Mouse (Mus musculus) testis, adult 2 months (tissue): ENCODE measurements around the gene Sox12.
A peak's percentile ranks its signal among the peaks of the same experiment; 100 is the strongest.

Experiments
- CTCF ChIP-seq: fragments of 200-500 bp; IDR thresholded peaks from 2 replicates; pipeline ENCODE4 v1.5.1; 2012; ENCODE audit warnings: low read depth, mild to moderate bottlenecking, inconsistent platforms, low read length, moderate library complexity; ENCODE audit not compliant: control insufficient read depth, insufficient read depth, insufficient replicate concordance
- POLR2A ChIP-seq: fragments of 200-500 bp; IDR thresholded peaks from 2 replicates; pipeline ENCODE4 v1.6.1; 2012; ENCODE audit warnings: low read depth, mild to moderate bottlenecking, inconsistent platforms, low read length, moderate library complexity; ENCODE audit not compliant: control insufficient read depth

DNA sequence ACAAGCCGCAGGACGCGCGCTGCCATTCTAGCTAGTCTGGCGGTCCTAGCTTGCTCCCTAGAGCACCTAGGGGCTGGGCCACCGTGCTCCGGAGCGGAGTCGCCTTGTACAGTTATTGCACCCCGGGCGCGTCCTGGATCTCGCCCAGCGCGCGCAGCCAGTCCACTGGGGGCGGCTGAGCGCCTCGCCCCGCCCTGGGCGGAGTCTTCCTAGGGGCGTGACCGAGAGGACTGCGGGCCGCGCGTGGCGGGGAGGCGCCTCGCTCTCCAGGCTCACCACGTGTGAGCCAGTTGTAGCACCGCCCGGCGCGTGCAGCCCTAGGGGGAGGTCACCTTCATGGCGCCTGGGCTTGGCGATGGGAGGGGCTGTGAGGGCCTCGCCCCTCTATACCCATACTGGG, 828 bp upstream of the Sox12 start:
- TF ChIP-seq CTCF: no peak
- peak; percentile 57 for TF ChIP-seq POLR2A
